Mouse (Mus musculus): ENCODE measurements around the gene Ccn1.

GRCm38 (mm10) chr3:145693361-145693760 is 43.6 kb upstream of the Ccn1 start:
- TF ChIP-seq CTCF (IDR thresholded peaks at IDR 0.05; ENCODE audit: borderline replicate concordance, insufficient read depth, low read depth, low read length) (no peak), POLR2A (IDR thresholded peaks at IDR 0.05; ENCODE audit: borderline replicate concordance, insufficient read depth, low read length) (no peak)

Data from cerebellum, adult 2 months (tissue).